ENCODE assay signal across 1 mouse cellular context in the genomic region with DNA sequence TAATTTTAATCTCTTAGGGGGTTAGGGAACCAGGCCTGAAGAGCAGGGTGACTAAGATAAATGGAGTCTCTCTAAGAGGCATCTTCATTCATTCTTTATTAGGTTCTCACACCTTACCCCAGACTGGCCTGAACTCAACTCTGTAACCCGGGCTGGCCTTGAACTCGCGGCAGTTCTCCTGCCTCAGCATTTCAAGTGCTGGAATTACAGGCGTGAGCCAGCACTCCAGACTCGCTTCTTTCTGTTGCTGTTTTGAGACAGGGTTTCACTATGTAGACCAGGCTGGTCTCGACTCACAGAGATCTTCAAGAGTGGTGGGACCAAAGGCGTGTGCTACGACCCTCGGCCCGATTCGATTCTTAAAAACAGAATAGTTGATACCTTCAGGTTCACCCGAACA.
TF ChIP-seq lines count a peak whose summit lies in the region.

No protein-coding gene starts in this region.

TF ChIP-seq in MEL, 35 proteins besides CTCF, POLR2A, EP300 and RAD21 (continued from another document):
- TF ChIP-seq MAX (IDR thresholded peaks at IDR 0.05; ENCODE audit: low read length), result peak; percentile 49; the same call in 1 of the 2 replicates
- no peak for TF ChIP-seq MAZ (IDR thresholded peaks at IDR 0.05; ENCODE audit: low read depth, low read length)
- TF ChIP-seq RCOR1 (IDR thresholded peaks at IDR 0.05; ENCODE audit: low read depth, low read length), result no peak
